22 mouse cellular contexts compared by ENCODE assay signal in genomic region chr2:164566997-164567396, GRCm38 (mm10). TPM values are rescaled to one million over a fixed set of nuclear protein-coding genes. Genes with fewer than 3 reads are reported as not detected.
A peak's percentile ranks its signal among the peaks of the same experiment; 100 is the strongest.
DNase-seq lines count a peak whose midpoint lies in the region; ATAC-seq and TF ChIP-seq lines count a peak whose summit lies in the region.
"Had no signal": no experiment of that assay in that cellular context is flagged by ENCODE, and none has a peak within 500 bp of the region (broad histone marks: within the 10 kb centered on the region; RNA-seq: fewer than 3 reads in every experiment).

No protein-coding gene starts in this region.

- H3K36me3 ChIP-seq in liver, adult 2 months (ENCODE audit: control insufficient read depth, insufficient read depth, low read length) = no peaks in the 10 kb centered on the region
- H3K36me3 ChIP-seq in liver, embryonic 11.5 days (ENCODE audit: control insufficient read depth, insufficient read depth, low read length) = no peaks in the 10 kb centered on the region
- H3K36me3 ChIP-seq in CH12.LX (replicated peaks in 1 of 2; ENCODE audit: control insufficient read depth in 1 of 2, insufficient read depth in 1 of 2, low read length in 1 of 2) = no peaks in the 10 kb centered on the region
- H3K36me3 ChIP-seq: heart, embryonic 12.5 days; liver, embryonic 15.5 days; neural tube, embryonic 13.5 days had no signal

- H3K4me1 ChIP-seq in liver, adult 2 months (ENCODE audit: control insufficient read depth, insufficient read depth, low read length) = peaks cover 5% of the 10 kb centered on the region
- H3K4me1 ChIP-seq in liver, embryonic 11.5 days (replicated peaks; ENCODE audit: control insufficient read depth, insufficient read depth, low read length) = no peaks in the 10 kb centered on the region
- no peaks in the 10 kb centered on the region for H3K4me1 ChIP-seq in CH12.LX (ENCODE audit: control insufficient read depth in 1 of 2, insufficient read depth in 2 of 2)
- no peaks in the 10 kb centered on the region for H3K4me1 ChIP-seq in bone marrow, adult 2 months (ENCODE audit: control insufficient read depth, insufficient read depth, low read length)
- H3K4me1 ChIP-seq: liver, embryonic 15.5 days had no signal

- no peak for ATAC-seq in CD4-positive, CD25-positive, alpha-beta regulatory T cell, adult 4 months
- ATAC-seq in liver, embryonic 11.5 days (replicated peaks; ENCODE audit: low FRiP score) = no peak
- ATAC-seq: forebrain, embryonic 13.5 days had no signal

- WGBS in liver, adult 2 months = 83% methylated on average over 2 of the region's 2 CpGs
- WGBS in liver, embryonic 11.5 days = 79% methylated on average over 2 of the region's 2 CpGs
- WGBS in bone marrow, adult 2 months = 73% methylated on average over 2 of the region's 2 CpGs

- dilution Hi-C loops in CH12.LX (cut with MboI; ENCODE audit: extremely low pct_ligation_motif_present, extremely low pct_unique_long_range_greater_than_20kb, low sequenced_read_pairs) = no loop called here

- no peak overlapping the region for H3K4me2 ChIP-seq in liver, embryonic 11.5 days
- H3K4me2 ChIP-seq in CH12.LX (ENCODE audit: insufficient read depth, low read depth, poor library complexity, severe bottlenecking) = no peak overlapping the region
- H3K4me2 ChIP-seq: forebrain, embryonic 13.5 days; heart, embryonic 12.5 days; liver, embryonic 15.5 days; neural tube, embryonic 13.5 days had no signal

- TF ChIP-seq RAD21 in CH12.LX (IDR thresholded peaks at IDR 0.05; ENCODE audit: low read depth, low read length) = no peak

- H3K4me3 ChIP-seq in liver, adult 2 months (ENCODE audit: insufficient read depth, low read depth, low read length) = no peak overlapping the region
- H3K4me3 ChIP-seq in liver, embryonic 11.5 days (ENCODE audit: low read depth, low read length) = no peak overlapping the region
- H3K4me3 ChIP-seq in CH12.LX (replicated peaks in 1 of 3; ENCODE audit: low read depth in 2 of 3, low read length in 2 of 3, poor library complexity in 1 of 3) = no peak overlapping the region
- H3K4me3 ChIP-seq in bone marrow, adult 2 months (replicated peaks; ENCODE audit: control insufficient read depth, low read depth, low read length) = no peak overlapping the region
- H3K4me3 ChIP-seq: forebrain, embryonic 13.5 days; heart, embryonic 12.5 days; liver, embryonic 15.5 days; neural tube, embryonic 13.5 days had no signal

- no peaks in the 10 kb centered on the region for H3K27me3 ChIP-seq in liver, adult 2 months (ENCODE audit: control insufficient read depth, insufficient read depth, low read length)
- H3K27me3 ChIP-seq in liver, embryonic 11.5 days (replicated peaks; ENCODE audit: control insufficient read depth, insufficient read depth, low read length) = peaks cover 23% of the 10 kb centered on the region
- peaks cover 91% of the 10 kb centered on the region for H3K27me3 ChIP-seq in CH12.LX (replicated peaks)

- H3K9ac ChIP-seq in liver, adult 2 months (ENCODE audit: low read depth, low read length) = no peak overlapping the region
- H3K9ac ChIP-seq in liver, embryonic 11.5 days (ENCODE audit: low read depth, low read length) = no peak overlapping the region
- no peak overlapping the region for H3K9ac ChIP-seq in CH12.LX (ENCODE audit: insufficient read depth, low read depth)
- H3K9ac ChIP-seq: forebrain, embryonic 13.5 days; heart, embryonic 12.5 days; liver, embryonic 15.5 days; neural tube, embryonic 13.5 days had no signal

- no peaks in the 10 kb centered on the region for H3K79me2 ChIP-seq in liver, adult 2 months (ENCODE audit: control insufficient read depth, insufficient read depth, low read length)
- no peaks in the 10 kb centered on the region for H3K79me2 ChIP-seq in CH12.LX (replicated peaks; ENCODE audit: control insufficient read depth, extremely low read depth, insufficient read depth, poor library complexity, severe bottlenecking)

- no peaks in the 10 kb centered on the region for H3K9me3 ChIP-seq in liver, embryonic 11.5 days (ENCODE audit: control insufficient read depth, low read length)
- peaks cover 14% of the 10 kb centered on the region for H3K9me3 ChIP-seq in CH12.LX (replicated peaks; ENCODE audit: low read length)
- H3K9me3 ChIP-seq: forebrain, embryonic 13.5 days; heart, embryonic 12.5 days; liver, embryonic 15.5 days; neural tube, embryonic 13.5 days had no signal

- in situ Hi-C loops in CH12.LX (cut with MboI; ENCODE audit: low pct_ligation_motif_present, low pct_unique_long_range_greater_than_20kb, low sequenced_read_pairs) = no loop called here

- H3K27ac ChIP-seq in liver, adult 2 months (replicated peaks; ENCODE audit: insufficient read depth, low read depth, low read length) = no peak overlapping the region
- no peak overlapping the region for H3K27ac ChIP-seq in liver, embryonic 11.5 days (ENCODE audit: low read depth, low read length)
- H3K27ac ChIP-seq in CH12.LX (ENCODE audit: insufficient read depth, low read depth) = no peak overlapping the region
- no peak overlapping the region for H3K27ac ChIP-seq in bone marrow, adult 2 months (ENCODE audit: control insufficient read depth, insufficient read depth, low read depth, low read length, poor library complexity)
- H3K27ac ChIP-seq: forebrain, embryonic 13.5 days; liver, embryonic 15.5 days; neural tube, embryonic 13.5 days had no signal

- no peak for TF ChIP-seq POLR2A in liver, adult 2 months (IDR thresholded peaks at IDR 0.05; ENCODE audit: extremely low read depth, insufficient read depth, low read length)
- TF ChIP-seq POLR2A in CH12.LX (IDR thresholded peaks at IDR 0.05; ENCODE audit: low read depth, low read length) = no peak
- no peak for TF ChIP-seq POLR2A in bone marrow, adult 2 months (IDR thresholded peaks at IDR 0.05; ENCODE audit: borderline replicate concordance, control insufficient read depth, low read depth, low read length)

- DNase-seq in CD4-positive, CD25-positive, alpha-beta regulatory T cell, adult 2 months (ENCODE audit: low read depth, low spot score) = peak; percentile 25
- no peak for DNase-seq in liver, adult 2 months (ENCODE audit: extremely low read depth, low read depth, low spot score)
- no peak for DNase-seq in liver, embryonic 11.5 days (ENCODE audit: low spot score)
- DNase-seq in CH12.LX (ENCODE audit: extremely low read depth) = no peak
- DNase-seq in cerebellum, adult 9-11 months = no peak
- DNase-seq in embryo, embryonic 9.5 days (ENCODE audit: extremely low spot score) = no peak
- DNase-seq: adrenal gland, adult 8-10 months; kidney, adult 8-10 months; thymus, postnatal 14 days had no signal

- TF ChIP-seq EP300 in CH12.LX (IDR thresholded peaks at IDR 0.05; ENCODE audit: low read length) = no peak

- peak; percentile 7; the same call in 1 of the 2 replicates for TF ChIP-seq CTCF in liver, adult 2 months (IDR thresholded peaks at IDR 0.05; ENCODE audit: low read depth, low read length)
- TF ChIP-seq CTCF in CH12.LX (conservative IDR thresholded peaks at IDR 0.05 in 1 of 2, IDR thresholded peaks at IDR 0.05 in 1 of 2; ENCODE audit: low read depth in 2 of 2, low read length in 2 of 2) = peak; percentile 18 to 40; a peak in 2 of 4 replicates
- TF ChIP-seq CTCF in bone marrow, adult 2 months (IDR thresholded peaks at IDR 0.05; ENCODE audit: control insufficient read depth, insufficient read depth, low read length) = peak; percentile 14; the same call in 1 of the 2 replicates

RNA-seq across cellular contexts. Expression of gene Wfdc2, which starts 4.8 kb away (rescaled TPM):
- 1 to 10 TPM; 2.2 to 3.0 TPM for polyA plus RNA-seq in CD4-positive, CD25-positive, alpha-beta regulatory T cell, adult 4 months (2017; shearing (Covaris generic))
- total RNA-seq in liver, adult 2 months (2014; rRNA removed) = 4.6 and 8.5 TPM in 2 replicates
- polyA plus RNA-seq in liver, adult 2 months (2012; rRNA removed) = 9.9 and 18.9 TPM in 2 replicates
- polyA plus RNA-seq in liver, embryonic 11.5 days (2014; fragmentation: Nextera tagmentation; extraction: Ambion mirVana) = 8.2 and 9.1 TPM in 2 replicates
- total RNA-seq in CH12.LX (2012; rRNA removed) (not detected in 2 replicates), CH12.LX (2014; rRNA removed) (not detected in 2 replicates)
- not detected in 2 replicates for polyA plus RNA-seq in CH12.LX (2012; ENCODE audit: insufficient read length, low read depth)
- 2.8 TPM in 1 of 2 replicates, not detected in the other for polyA plus RNA-seq in bone marrow, adult 2 months (2011; ENCODE audit: insufficient read depth, insufficient read length, low replicate concordance, missing spikeins)
- total RNA-seq: adrenal gland, adult 8-10 months; common myeloid progenitor, adult 5-6 weeks; gastrocnemius, adult 8-10 months; megakaryocyte, adult 5-6 weeks had no signal

RNA-seq across cellular contexts. Expression of gene Spint3, which starts 6.3 kb away (rescaled TPM):
- not detected for polyA plus RNA-seq in CD4-positive, CD25-positive, alpha-beta regulatory T cell, adult 4 months (2017; shearing (Covaris generic))
- total RNA-seq in liver, adult 2 months (2014; rRNA removed) = not detected in 2 replicates
- polyA plus RNA-seq in liver, adult 2 months (2012; rRNA removed) = not detected in 2 replicates
- polyA plus RNA-seq in liver, embryonic 11.5 days (2014; fragmentation: Nextera tagmentation; extraction: Ambion mirVana) = not detected in 2 replicates
- total RNA-seq in CH12.LX (2012; rRNA removed) = not detected in 2 replicates
- total RNA-seq in CH12.LX (2014; rRNA removed) = not detected in 2 replicates
- polyA plus RNA-seq in CH12.LX (2012; ENCODE audit: insufficient read length, low read depth) = not detected in 2 replicates
- polyA plus RNA-seq in bone marrow, adult 2 months (2011; ENCODE audit: insufficient read depth, insufficient read length, low replicate concordance, missing spikeins) = not detected in 2 replicates
- total RNA-seq: adrenal gland, adult 8-10 months; common myeloid progenitor, adult 5-6 weeks; gastrocnemius, adult 8-10 months; layer of hippocampus, adult 8-10 months; left cerebral cortex, postnatal 14 days; megakaryocyte, adult 5-6 weeks had no signal
- polyA plus RNA-seq: embryonic facial prominence, embryonic 14.5 days; forebrain, embryonic 13.5 days; heart, embryonic 12.5 days; hindbrain, embryonic 11.5 days; liver, embryonic 15.5 days; neural tube, embryonic 13.5 days had no signal

RNA-seq across cellular contexts. Expression of gene Wfdc6a, which starts 18.2 kb away (rescaled TPM):
- polyA plus RNA-seq in CD4-positive, CD25-positive, alpha-beta regulatory T cell, adult 4 months (2017; shearing (Covaris generic)) = not detected
- total RNA-seq in liver, adult 2 months (2014; rRNA removed) = not detected in 2 replicates
- polyA plus RNA-seq in liver, adult 2 months (2012; rRNA removed) = 0.11 TPM in 1 of 2 replicates, not detected in the other
- polyA plus RNA-seq in liver, embryonic 11.5 days (2014; fragmentation: Nextera tagmentation; extraction: Ambion mirVana) = not detected in 2 replicates
- total RNA-seq in CH12.LX (2012; rRNA removed) (not detected in 2 replicates), CH12.LX (2014; rRNA removed) (not detected in 2 replicates)
- not detected in 2 replicates for polyA plus RNA-seq in CH12.LX (2012; ENCODE audit: insufficient read length, low read depth)
- polyA plus RNA-seq in bone marrow, adult 2 months (2011; ENCODE audit: insufficient read depth, insufficient read length, low replicate concordance, missing spikeins) = not detected in 2 replicates
- total RNA-seq: common myeloid progenitor, adult 5-6 weeks; gastrocnemius, adult 8-10 months; layer of hippocampus, adult 8-10 months; megakaryocyte, adult 5-6 weeks had no signal
- polyA plus RNA-seq: forebrain, embryonic 13.5 days; hindbrain, embryonic 11.5 days; liver, embryonic 15.5 days; neural tube, embryonic 13.5 days had no signal

RNA-seq across cellular contexts. Expression of gene Eppin, which starts 26.4 kb away (rescaled TPM):
- not detected for polyA plus RNA-seq in CD4-positive, CD25-positive, alpha-beta regulatory T cell, adult 4 months (2017; shearing (Covaris generic))
- total RNA-seq in liver, adult 2 months (2014; rRNA removed) = not detected in 2 replicates
- polyA plus RNA-seq in liver, adult 2 months (2012; rRNA removed) = not detected in 2 replicates
- polyA plus RNA-seq in liver, embryonic 11.5 days (2014; fragmentation: Nextera tagmentation; extraction: Ambion mirVana) = not detected in 2 replicates
- total RNA-seq in CH12.LX (2012; rRNA removed) (not detected in 2 replicates), CH12.LX (2014; rRNA removed) (not detected in 2 replicates)
- not detected in 2 replicates for polyA plus RNA-seq in CH12.LX (2012; ENCODE audit: insufficient read length, low read depth)
- polyA plus RNA-seq in bone marrow, adult 2 months (2011; ENCODE audit: insufficient read depth, insufficient read length, low replicate concordance, missing spikeins) = not detected in 2 replicates
- total RNA-seq: adrenal gland, adult 8-10 months; common myeloid progenitor, adult 5-6 weeks; gastrocnemius, adult 8-10 months; layer of hippocampus, adult 8-10 months; left cerebral cortex, postnatal 14 days; megakaryocyte, adult 5-6 weeks had no signal
- polyA plus RNA-seq: embryonic facial prominence, embryonic 14.5 days; forebrain, embryonic 13.5 days; heart, embryonic 12.5 days; hindbrain, embryonic 11.5 days; liver, embryonic 15.5 days; neural tube, embryonic 13.5 days had no signal

RNA-seq across cellular contexts. Expression of gene Wfdc6b, which starts 46.3 kb away (rescaled TPM):
- not detected for polyA plus RNA-seq in CD4-positive, CD25-positive, alpha-beta regulatory T cell, adult 4 months (2017; shearing (Covaris generic))
- not detected in 2 replicates for total RNA-seq in liver, adult 2 months (2014; rRNA removed)
- polyA plus RNA-seq in liver, adult 2 months (2012; rRNA removed) = not detected in 2 replicates
- polyA plus RNA-seq in liver, embryonic 11.5 days (2014; fragmentation: Nextera tagmentation; extraction: Ambion mirVana) = not detected in 2 replicates
- total RNA-seq in CH12.LX (2012; rRNA removed) (not detected in 2 replicates), CH12.LX (2014; rRNA removed) (not detected in 2 replicates)
- polyA plus RNA-seq in CH12.LX (2012; ENCODE audit: insufficient read length, low read depth) = not detected in 2 replicates
- polyA plus RNA-seq in bone marrow, adult 2 months (2011; ENCODE audit: insufficient read depth, insufficient read length, low replicate concordance, missing spikeins) = not detected in 2 replicates
- total RNA-seq: adrenal gland, adult 8-10 months; common myeloid progenitor, adult 5-6 weeks; gastrocnemius, adult 8-10 months; layer of hippocampus, adult 8-10 months; left cerebral cortex, postnatal 14 days; megakaryocyte, adult 5-6 weeks had no signal
- polyA plus RNA-seq: embryonic facial prominence, embryonic 14.5 days; forebrain, embryonic 13.5 days; heart, embryonic 12.5 days; hindbrain, embryonic 11.5 days; liver, embryonic 15.5 days; neural tube, embryonic 13.5 days had no signal
